Mouse (Mus musculus): ENCODE measurements around the gene Mgmt. TPM values are rescaled to one million over a fixed set of nuclear protein-coding genes. Genes with fewer than 3 reads are reported as not detected.

Gene Mgmt
- polyA plus RNA-seq, 1 experiment from 2014 or later: 3.5 TPM

DNA sequence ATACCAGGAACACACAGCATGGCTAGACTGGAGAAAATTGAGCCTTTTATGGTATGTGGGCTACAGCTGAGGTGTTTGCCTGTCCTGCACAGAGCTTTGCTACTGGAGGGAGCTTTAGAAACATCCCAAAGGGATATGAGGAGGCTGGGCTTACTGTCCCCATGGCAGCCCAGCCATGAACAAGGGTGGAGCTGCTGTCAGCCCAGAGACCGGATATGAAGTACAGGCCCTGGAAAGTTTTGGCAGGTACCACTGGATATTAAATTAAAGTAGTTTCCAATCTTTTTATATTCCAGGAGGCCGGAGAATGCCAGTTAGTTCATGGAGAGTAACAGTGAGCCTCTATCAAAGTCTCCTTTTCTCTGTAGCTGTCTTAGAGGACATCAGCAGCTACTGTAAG is 116.0 kb downstream of the Mgmt start:
- H3K9me3 ChIP-seq (replicated peaks): no peaks in the 10 kb centered on the region
- no peak overlapping the region for H3K4me3 ChIP-seq
- no peak overlapping the region for H3K27ac ChIP-seq
- ATAC-seq (ENCODE audit: low FRiP score): no peak
- no peaks in the 10 kb centered on the region for H3K27me3 ChIP-seq
- H3K4me1 ChIP-seq: 0 out of 2 replicates have a peak, but pooled peaks cover 6% of the 10 kb centered on the region
- WGBS: 75% methylated on average over 2 of the region's 2 CpGs
- H3K4me2 ChIP-seq (replicated peaks): no peak overlapping the region
- H3K9ac ChIP-seq: no peak overlapping the region
- H3K36me3 ChIP-seq: no peaks in the 10 kb centered on the region

DNA sequence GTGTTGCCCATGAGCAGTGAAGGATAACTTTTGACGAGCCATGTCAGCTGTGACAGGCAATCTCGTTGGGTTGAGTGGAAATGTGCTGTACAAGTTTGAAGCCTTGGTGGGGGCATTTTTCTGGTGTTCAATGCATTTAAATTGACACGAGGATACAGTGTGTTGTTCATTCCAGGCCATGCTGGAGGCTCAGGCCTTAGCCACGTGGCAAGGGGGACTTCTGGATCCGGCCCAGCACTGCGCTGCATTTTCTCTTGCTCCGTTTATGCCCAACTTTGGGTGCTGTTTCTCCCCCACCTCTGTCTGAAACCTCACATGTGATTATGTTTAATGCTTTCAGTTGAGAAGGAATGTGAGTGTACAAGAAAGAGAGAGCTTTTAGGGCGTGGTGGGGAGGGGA is 118.3 kb downstream of the Mgmt start:
- Histone ChIP-seq H3K27ac (no peak overlapping the region), H3K4me1 (0 out of 2 replicates have a peak, but pooled peaks cover 4% of the 10 kb centered on the region), H3K9ac (no peak overlapping the region), H3K27me3 (no peaks in the 10 kb centered on the region), H3K4me3 (no peak overlapping the region), H3K4me2 (replicated peaks) (no peak overlapping the region), H3K36me3 (no peaks in the 10 kb centered on the region), H3K9me3 (replicated peaks) (no peaks in the 10 kb centered on the region)
- WGBS: 60% methylated on average over 8 of the region's 8 CpGs
- no peak for ATAC-seq (ENCODE audit: low FRiP score)

DNA sequence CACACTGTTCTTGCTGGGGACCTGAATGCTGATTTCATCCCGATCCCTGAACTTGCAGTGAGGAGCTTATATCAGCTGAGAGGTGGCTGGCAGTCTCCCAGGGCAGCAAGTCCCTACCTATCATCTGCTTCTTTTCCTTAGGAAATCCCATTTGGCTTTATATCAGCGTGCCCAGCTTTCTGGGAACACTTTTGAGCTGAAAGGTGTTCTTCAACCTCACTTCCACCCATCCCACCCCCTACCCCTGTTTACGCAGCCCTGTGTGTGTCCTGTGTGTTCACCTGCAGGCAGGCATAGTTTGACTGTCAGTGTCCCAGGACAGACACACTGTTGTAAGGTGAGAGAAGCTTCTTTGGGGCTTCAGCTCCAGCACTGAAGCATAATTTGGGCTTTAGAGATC is 119.0 kb downstream of the Mgmt start:
- no peak overlapping the region for H3K4me2 ChIP-seq (replicated peaks)
- H3K27me3 ChIP-seq: no peaks in the 10 kb centered on the region
- 56% methylated on average over 3 of the region's 3 CpGs for WGBS
- no peak overlapping the region for H3K4me3 ChIP-seq
- no peak overlapping the region for H3K9ac ChIP-seq
- 0 out of 2 replicates have a peak, but pooled peaks cover 4% of the 10 kb centered on the region for H3K4me1 ChIP-seq
- ATAC-seq (ENCODE audit: low FRiP score): no peak
- H3K36me3 ChIP-seq: no peaks in the 10 kb centered on the region
- no peaks in the 10 kb centered on the region for H3K9me3 ChIP-seq (replicated peaks)
- H3K27ac ChIP-seq: no peak overlapping the region

DNA sequence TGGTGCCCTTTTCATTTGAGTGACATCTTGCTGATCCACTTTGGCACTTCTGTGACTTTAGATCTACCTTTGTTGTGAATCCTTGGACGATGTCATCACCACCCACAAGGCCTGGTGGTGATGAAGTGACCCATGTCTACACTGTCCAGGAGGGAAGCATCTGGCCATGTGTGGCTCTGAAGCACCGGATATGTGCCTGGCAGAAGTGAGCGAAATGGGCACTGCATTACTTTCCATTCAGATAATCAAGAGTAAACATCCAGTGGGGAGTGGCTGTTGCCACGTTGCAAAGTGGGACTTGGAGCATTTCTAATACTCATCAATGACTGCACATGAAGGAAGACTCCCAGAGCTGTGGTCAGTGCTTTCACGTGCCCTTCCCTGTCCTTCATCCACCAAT is 124.2 kb downstream of the Mgmt start:
- H3K27me3 ChIP-seq: no peaks in the 10 kb centered on the region
- no peaks in the 10 kb centered on the region for H3K4me1 ChIP-seq
- H3K4me3 ChIP-seq: no peak overlapping the region
- no peak overlapping the region for H3K27ac ChIP-seq
- 94% methylated on average over 5 of the region's 5 CpGs for WGBS
- no peak overlapping the region for H3K9ac ChIP-seq
- no peak for ATAC-seq (ENCODE audit: low FRiP score)
- H3K9me3 ChIP-seq (replicated peaks): no peaks in the 10 kb centered on the region
- no peak overlapping the region for H3K4me2 ChIP-seq (replicated peaks)
- H3K36me3 ChIP-seq: no peaks in the 10 kb centered on the region

DNA sequence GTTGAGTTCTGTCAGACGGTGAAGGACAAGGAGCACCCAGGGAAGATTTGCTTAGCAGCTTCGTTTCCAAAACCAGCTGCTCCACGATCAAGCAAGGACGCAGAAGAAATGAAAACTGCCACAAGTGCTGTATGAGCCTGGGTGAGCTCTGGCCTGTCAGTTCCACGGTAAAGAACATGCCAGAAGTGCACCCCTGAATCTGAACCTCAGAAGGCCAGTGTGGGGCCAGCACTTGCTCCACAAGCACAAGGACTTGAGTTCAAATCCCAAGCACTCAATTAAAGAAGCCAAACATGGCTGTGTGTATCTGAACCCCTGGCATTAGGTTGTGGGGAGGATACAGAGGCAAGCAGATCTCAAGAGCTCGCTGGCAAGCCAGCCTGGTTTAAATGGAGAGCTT is 125.8 kb downstream of the Mgmt start:
- H3K4me3 ChIP-seq: no peak overlapping the region
- H3K27ac ChIP-seq: no peak overlapping the region
- no peak overlapping the region for H3K4me2 ChIP-seq (replicated peaks)
- 74% methylated on average over 6 of the region's 6 CpGs for WGBS
- no peak for ATAC-seq (ENCODE audit: low FRiP score)
- no peaks in the 10 kb centered on the region for H3K4me1 ChIP-seq
- no peaks in the 10 kb centered on the region for H3K27me3 ChIP-seq
- no peaks in the 10 kb centered on the region for H3K36me3 ChIP-seq
- H3K9me3 ChIP-seq (replicated peaks): no peaks in the 10 kb centered on the region
- H3K9ac ChIP-seq: no peak overlapping the region

DNA sequence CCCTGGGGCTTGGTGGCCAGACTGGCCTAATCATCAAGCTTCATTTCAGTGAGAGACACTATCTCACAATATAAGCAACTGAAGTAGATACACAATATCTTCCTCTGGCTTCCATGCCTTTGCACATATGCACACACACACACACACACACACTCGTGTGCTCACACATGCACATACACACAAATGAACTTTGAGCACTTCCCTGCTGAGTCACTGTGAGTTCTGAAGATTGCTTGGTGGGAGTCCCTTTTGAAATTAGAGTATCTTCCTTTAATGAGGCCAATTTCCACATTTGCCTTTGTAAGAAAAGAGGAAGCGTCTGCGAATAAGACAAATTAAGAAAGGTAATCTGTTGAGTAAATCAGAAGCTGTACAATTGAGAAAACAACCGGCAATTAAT is 136.4 kb downstream of the Mgmt start:
- Histone ChIP-seq H3K27me3 (no peaks in the 10 kb centered on the region), H3K4me3 (no peak overlapping the region), H3K4me1 (no peaks in the 10 kb centered on the region; the same call in 1 of the 2 replicates), H3K9ac (no peak overlapping the region), H3K4me2 (replicated peaks) (no peak overlapping the region), H3K27ac (no peak overlapping the region), H3K36me3 (no peaks in the 10 kb centered on the region), H3K9me3 (replicated peaks) (peaks cover 4% of the 10 kb centered on the region; the same call in 1 of the 2 replicates)
- ATAC-seq (ENCODE audit: low FRiP score): no peak
- WGBS: 93% methylated on average over 4 of the region's 4 CpGs

DNA sequence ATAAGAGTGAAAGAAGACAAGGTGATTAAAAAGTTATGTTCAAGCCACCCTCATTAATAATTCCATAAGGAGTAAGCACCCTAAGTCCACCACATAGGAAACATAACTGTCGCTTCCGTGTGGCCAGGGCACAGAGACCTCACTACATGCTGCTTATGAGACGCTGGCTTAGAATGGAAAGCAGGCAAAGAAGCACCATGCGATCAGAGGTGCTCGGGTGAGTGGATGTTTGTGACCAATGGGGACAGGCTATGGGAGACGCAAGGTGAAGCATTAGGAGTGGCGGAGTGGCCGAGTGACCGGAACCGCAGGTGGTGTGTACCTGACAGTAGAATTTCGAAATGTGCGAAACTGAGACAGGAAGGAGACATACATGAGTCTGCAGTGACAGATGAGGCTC is 138.8 kb downstream of the Mgmt start:
- Histone ChIP-seq H3K36me3 (no peaks in the 10 kb centered on the region), H3K4me3 (no peak overlapping the region), H3K9me3 (replicated peaks) (peaks cover 4% of the 10 kb centered on the region; the same call in 1 of the 2 replicates), H3K27ac (no peak overlapping the region), H3K27me3 (no peaks in the 10 kb centered on the region), H3K4me1 (peaks cover 16% of the 10 kb centered on the region), H3K4me2 (replicated peaks) (no peak overlapping the region), H3K9ac (no peak overlapping the region)
- ATAC-seq (ENCODE audit: low FRiP score): no peak
- 94% methylated on average over 12 of the region's 12 CpGs for WGBS

DNA sequence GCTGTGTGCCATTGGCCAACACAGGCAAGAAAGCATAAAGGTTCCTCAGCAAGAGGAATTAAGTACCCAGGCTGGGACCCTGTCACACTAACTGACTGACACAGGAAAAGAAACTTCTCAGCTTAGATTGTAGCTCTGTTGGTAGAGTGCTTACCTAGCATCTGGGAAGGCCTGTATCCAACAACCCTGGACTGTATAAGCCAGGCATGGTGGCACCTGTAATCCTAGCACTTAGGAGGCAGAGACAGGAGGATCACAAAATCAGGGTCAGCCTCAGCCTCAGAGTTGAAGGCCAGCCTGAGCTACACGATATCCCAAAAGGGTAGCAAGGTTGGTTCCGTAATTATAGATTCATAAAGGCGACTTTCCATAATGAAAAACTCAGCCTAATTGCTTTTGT is 140.6 kb downstream of the Mgmt start:
- peaks cover 25% of the 10 kb centered on the region for H3K4me1 ChIP-seq
- H3K4me2 ChIP-seq (replicated peaks): no peak overlapping the region
- H3K27me3 ChIP-seq: no peaks in the 10 kb centered on the region
- H3K9me3 ChIP-seq (replicated peaks): peaks cover 4% of the 10 kb centered on the region; the same call in 1 of the 2 replicates
- H3K4me3 ChIP-seq: no peak overlapping the region
- no peak for ATAC-seq (ENCODE audit: low FRiP score)
- no peaks in the 10 kb centered on the region for H3K36me3 ChIP-seq
- WGBS: 92% methylated on average over 3 of the region's 3 CpGs
- H3K9ac ChIP-seq: no peak overlapping the region
- H3K27ac ChIP-seq: no peak overlapping the region

DNA sequence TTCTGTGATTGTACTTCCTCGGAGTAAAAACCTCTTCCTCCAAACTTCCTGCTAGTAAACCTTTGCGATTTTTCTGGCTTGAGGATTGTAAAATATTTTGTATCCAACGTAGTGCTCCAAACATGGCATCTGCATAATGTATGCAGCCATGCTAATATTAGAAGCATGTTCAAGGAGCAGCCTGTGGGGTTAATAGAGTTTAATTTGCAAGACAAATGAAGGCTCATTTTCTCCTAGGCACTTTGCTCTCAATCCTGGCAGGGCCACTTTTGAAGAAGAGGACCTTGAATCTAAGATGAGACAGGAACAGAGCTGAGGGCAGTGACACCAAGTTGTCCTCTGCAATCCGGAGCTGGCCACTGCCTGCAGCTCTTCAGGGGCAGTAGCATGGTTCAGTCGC is 141.5 kb downstream of the Mgmt start:
- Histone ChIP-seq H3K27me3 (no peaks in the 10 kb centered on the region), H3K27ac (no peak overlapping the region), H3K9ac (no peak overlapping the region), H3K4me2 (replicated peaks) (no peak overlapping the region), H3K9me3 (replicated peaks) (peaks cover 4% of the 10 kb centered on the region; the same call in 1 of the 2 replicates), H3K36me3 (no peaks in the 10 kb centered on the region), H3K4me3 (no peak overlapping the region), H3K4me1 (peaks cover 33% of the 10 kb centered on the region)
- 60% methylated on average over 5 of the region's 5 CpGs for WGBS
- no peak for ATAC-seq (ENCODE audit: low FRiP score)

DNA sequence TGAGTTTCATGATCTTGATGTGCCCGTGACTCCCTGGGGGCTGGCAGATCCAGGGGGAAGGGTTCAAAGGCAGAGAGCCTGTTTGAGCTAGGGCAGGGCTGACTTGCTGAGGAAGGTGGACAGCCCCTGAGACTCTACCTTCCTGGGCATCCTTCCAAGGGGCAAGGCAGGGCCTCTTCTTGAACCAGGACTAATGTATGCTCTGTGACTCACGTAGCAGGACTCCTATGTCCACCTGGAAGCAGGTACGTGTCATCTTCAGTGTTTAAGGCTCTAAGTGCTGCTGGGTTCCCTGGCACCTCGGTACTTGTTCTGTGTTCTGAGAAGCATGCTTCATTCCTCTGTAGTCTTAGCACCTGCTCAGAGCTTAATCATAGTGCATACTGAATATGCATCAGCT is 143.1 kb downstream of the Mgmt start:
- no peaks in the 10 kb centered on the region for H3K27me3 ChIP-seq
- ATAC-seq (ENCODE audit: low FRiP score): no peak
- H3K36me3 ChIP-seq: no peaks in the 10 kb centered on the region
- peaks cover 36% of the 10 kb centered on the region for H3K4me1 ChIP-seq
- peaks cover 4% of the 10 kb centered on the region; the same call in 1 of the 2 replicates for H3K9me3 ChIP-seq (replicated peaks)
- H3K4me3 ChIP-seq: no peak overlapping the region
- no peak overlapping the region for H3K4me2 ChIP-seq (replicated peaks)
- no peak overlapping the region for H3K9ac ChIP-seq
- 87% methylated on average over 4 of the region's 4 CpGs for WGBS
- no peak overlapping the region for H3K27ac ChIP-seq

DNA sequence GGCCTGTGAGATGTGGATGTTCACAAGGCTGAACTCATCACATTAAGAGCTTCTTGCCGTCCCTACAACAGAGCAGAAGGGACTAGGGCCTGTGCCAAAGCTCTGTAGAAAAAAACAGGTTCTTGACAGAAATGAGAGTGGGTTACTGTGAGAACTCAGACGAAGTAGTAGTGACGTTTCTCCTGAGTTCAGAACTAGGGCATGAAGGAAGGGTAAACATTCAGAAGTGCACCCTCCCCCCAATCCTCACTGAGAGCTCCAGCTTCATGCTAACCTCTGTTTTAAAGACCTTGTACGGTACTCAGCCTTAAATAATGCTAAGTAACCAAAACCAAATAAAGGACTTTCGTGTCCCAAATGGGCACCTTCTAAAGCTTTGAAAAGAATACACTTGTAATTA is 143.5 kb downstream of the Mgmt start:
- no peak for ATAC-seq (ENCODE audit: low FRiP score)
- Histone ChIP-seq H3K9ac (no peak overlapping the region), H3K4me2 (replicated peaks) (no peak overlapping the region), H3K9me3 (replicated peaks) (peaks cover 4% of the 10 kb centered on the region; the same call in 1 of the 2 replicates), H3K4me3 (no peak overlapping the region), H3K27me3 (no peaks in the 10 kb centered on the region), H3K4me1 (peaks cover 36% of the 10 kb centered on the region), H3K36me3 (no peaks in the 10 kb centered on the region), H3K27ac (no peak overlapping the region)
- 72% methylated on average over 5 of the region's 5 CpGs for WGBS

DNA sequence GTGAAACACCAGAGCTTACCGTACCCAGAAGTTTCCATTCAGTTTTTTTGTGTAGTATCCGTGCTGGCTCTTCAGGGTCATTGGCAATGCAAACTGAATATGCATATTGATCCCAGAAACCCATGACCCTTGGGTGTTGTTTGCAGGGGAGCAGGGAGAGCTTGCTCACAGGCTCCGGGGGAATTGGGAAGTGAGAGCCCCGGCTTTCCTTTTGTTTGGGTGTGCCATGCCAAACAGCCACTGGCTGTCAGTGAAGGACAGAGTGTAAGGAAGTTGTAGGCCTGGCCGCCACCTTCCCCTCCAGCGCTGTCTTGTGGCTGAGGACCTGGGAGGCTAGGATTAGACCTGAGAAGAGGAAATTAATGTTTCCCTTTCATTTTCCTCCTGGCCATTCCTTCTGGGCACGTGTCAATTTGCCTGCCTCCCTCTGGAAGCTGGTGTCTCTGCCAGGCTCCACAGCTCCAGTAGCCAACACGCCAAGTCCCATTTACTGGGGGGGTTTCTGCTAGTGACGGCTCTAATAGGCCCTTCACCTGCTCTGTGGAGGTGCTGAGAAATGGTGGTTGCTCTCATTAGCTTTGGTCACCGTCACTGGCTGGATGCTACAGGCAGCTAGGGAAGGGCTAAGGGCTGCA is 144.0 kb downstream of the Mgmt start:
- Histone ChIP-seq H3K4me2 (replicated peaks) (no peak overlapping the region), H3K9ac (no peak overlapping the region), H3K27me3 (no peaks in the 10 kb centered on the region), H3K4me1 (peaks cover 36% of the 10 kb centered on the region), H3K4me3 (no peak overlapping the region), H3K9me3 (replicated peaks) (peaks cover 4% of the 10 kb centered on the region; the same call in 1 of the 2 replicates), H3K36me3 (no peaks in the 10 kb centered on the region), H3K27ac (no peak overlapping the region)
- ATAC-seq (ENCODE audit: low FRiP score): no peak
- WGBS: 54% methylated on average over 10 of the region's 10 CpGs

DNA sequence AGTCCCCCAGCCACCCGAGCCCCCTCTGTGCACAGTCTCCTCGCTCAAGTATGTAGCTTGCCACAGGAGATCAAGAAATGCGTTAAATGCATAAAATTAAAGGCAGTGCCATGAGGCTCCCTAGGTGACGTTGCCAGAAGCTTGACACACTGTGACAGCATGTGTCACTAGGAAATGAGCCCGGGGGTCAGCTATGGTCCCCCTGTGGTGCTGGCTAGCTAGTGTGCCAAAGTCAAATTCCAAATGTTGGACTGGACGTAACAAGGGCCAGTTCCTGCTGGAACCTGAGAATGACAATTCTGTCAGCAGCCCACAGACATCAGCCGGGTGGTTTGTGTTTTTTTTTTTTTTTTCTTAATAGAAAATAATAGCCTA is 144.5 kb downstream of the Mgmt start:
- WGBS: 39% methylated on average over 7 of the region's 7 CpGs

More for the DNA sequence above, 144.5 kb downstream of the Mgmt start:
- no peak overlapping the region for H3K27ac ChIP-seq
- no peak overlapping the region for H3K4me2 ChIP-seq (replicated peaks)
- no peaks in the 10 kb centered on the region for H3K36me3 ChIP-seq
- H3K27me3 ChIP-seq: no peaks in the 10 kb centered on the region
- no peak for ATAC-seq (ENCODE audit: low FRiP score)
- peaks cover 4% of the 10 kb centered on the region; the same call in 1 of the 2 replicates for H3K9me3 ChIP-seq (replicated peaks)
- no peak overlapping the region for H3K4me3 ChIP-seq
- peaks cover 36% of the 10 kb centered on the region for H3K4me1 ChIP-seq
- no peak overlapping the region for H3K9ac ChIP-seq
